Mouse (Mus musculus) spleen, adult 2 months (tissue): ENCODE data around the gene Dis3l2. TPM values are rescaled to one million over a fixed set of nuclear protein-coding genes. Genes with fewer than 3 reads are reported as not detected.

ENCODE experiments used
- DNase-seq, 2 experiments: peaks; one replicate each; pipeline versions ENCODE4 v3.0.0 to v3.0.0-alpha.2; 2012 to 2021; ENCODE audit warnings: low spot score in 2 of 2, low read depth in 1 of 2
- H3K27ac ChIP-seq: fragments of 200-500 bp; 2 replicates; pipeline ENCODE4 v1.5.1; 2012; ENCODE audit warnings: low read length, inconsistent platforms; ENCODE audit not compliant: insufficient read depth
- H3K27me3 ChIP-seq: fragments of 200-500 bp; 2 replicates; pipeline ENCODE4 v1.6.1; 2012; ENCODE audit warnings: mild to moderate bottlenecking, moderate library complexity, low read length, inconsistent platforms; ENCODE audit not compliant: control insufficient read depth, insufficient read depth
- H3K36me3 ChIP-seq: fragments of 200-500 bp; 2 replicates; pipeline ENCODE4 v1.6.1; 2012; ENCODE audit warnings: mild to moderate bottlenecking, low read length, inconsistent platforms; ENCODE audit not compliant: control insufficient read depth, insufficient read depth
- H3K4me1 ChIP-seq: fragments of 200-500 bp; 2 replicates; pipeline ENCODE4 v1.6.1; 2011; ENCODE audit warnings: inconsistent platforms; ENCODE audit not compliant: control insufficient read depth, insufficient read depth, insufficient read length
- H3K4me3 ChIP-seq: fragments of 200-500 bp; 2 replicates; pipeline ENCODE4 v1.5.1; 2011; ENCODE audit warnings: mild to moderate bottlenecking, inconsistent platforms; ENCODE audit not compliant: insufficient read depth, insufficient read length; ENCODE audit errors: extremely low read depth
- CTCF ChIP-seq: fragments of 200-500 bp; IDR thresholded peaks from 2 replicates; pipeline ENCODE4 v1.5.1; 2011; ENCODE audit warnings: mild to moderate bottlenecking, inconsistent platforms; ENCODE audit not compliant: insufficient read depth, insufficient read length, insufficient replicate concordance; ENCODE audit errors: extremely low read depth
- POLR2A ChIP-seq: fragments of 200-500 bp; IDR thresholded peaks from 2 replicates; pipeline ENCODE4 v1.6.1; 2011; ENCODE audit warnings: low read depth, low read length, inconsistent platforms
- whole genome bisulfite sequencing: fragments of 180-500 bp; shearing (Covaris S2); methylation state at CpG from one replicate; pipeline ENCODE4 v1.1.7; 2018; 5-methylcytosine and 5-hydroxymethylcytosine counted together
- polyA plus RNA-seq: library from polyadenylated mRNA; depleted of rRNA; stranded (reverse); fragments of >200 nt; gene quantifications from 2 replicates; pipeline ENCODE4 v1.2.3, GENCODE M21; 2012

Dis3l2 gene
- polyA plus RNA-seq, 1 experiment, result 8.8 TPM

DNA sequence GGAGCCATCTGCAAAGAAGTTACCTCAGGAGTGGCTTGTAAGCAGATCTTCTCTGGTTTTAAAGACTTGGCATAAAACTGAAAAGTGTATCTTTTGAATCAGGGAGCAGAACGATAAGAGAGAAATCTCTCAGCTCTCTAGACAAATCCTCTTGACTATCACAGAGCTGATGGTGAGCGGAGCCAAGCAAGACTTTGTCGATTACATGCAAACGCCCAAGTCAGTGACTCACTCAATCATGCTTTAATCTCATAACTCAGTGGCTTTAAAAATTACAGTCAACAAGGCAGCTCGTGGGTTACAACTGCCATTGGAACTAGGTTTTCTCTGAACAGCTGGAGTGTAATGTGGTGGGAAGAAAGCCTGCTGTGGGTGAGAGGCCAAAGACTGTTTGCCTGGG is 297.8 kb downstream of the Dis3l2 start:
- 87% methylated on average over 5 of the region's 5 CpGs for WGBS
- no peak overlapping the region for H3K27ac ChIP-seq
- no peak for DNase-seq
- H3K4me3 ChIP-seq, result no peak overlapping the region
- H3K36me3 ChIP-seq, result no peaks in the 10 kb centered on the region; the same call in 1 of the 2 replicates
- H3K27me3 ChIP-seq, result no peaks in the 10 kb centered on the region
- H3K4me1 ChIP-seq, result no peaks in the 10 kb centered on the region
- TF ChIP-seq CTCF (no peak), POLR2A (no peak)

DNA sequence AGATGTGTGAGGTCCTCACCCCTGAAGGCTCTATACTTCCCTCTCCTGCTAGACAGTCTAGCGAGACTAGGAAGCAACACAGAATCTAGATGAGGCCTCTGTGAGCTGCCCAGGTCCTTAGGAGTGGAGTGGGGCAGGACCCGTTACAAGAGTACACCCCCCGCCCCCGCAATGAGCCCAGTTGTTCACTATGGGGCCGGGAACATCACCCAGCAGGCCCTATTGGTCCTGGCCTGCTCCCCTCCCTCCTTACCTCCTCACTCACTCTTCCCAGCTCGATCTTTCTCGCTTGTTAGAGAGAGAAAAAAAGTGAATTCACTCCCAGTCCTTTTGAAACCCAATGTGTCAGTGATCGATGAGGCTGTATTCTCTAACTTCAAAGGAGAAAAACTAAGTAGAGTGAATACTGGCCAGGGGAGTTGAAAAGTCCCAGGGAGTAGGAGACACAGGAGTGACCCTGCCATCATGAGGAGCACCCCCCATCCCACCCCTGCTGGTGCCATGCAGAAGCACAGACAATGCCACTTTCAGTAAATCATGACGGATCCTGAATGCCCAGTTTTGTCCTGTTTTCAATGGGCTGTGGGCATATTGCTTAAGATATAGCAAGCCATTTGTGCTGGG is 299.0 kb downstream of the Dis3l2 start:
- no peaks in the 10 kb centered on the region; the same call in 1 of the 2 replicates for H3K36me3 ChIP-seq
- WGBS, result 91% methylated on average over 9 of the region's 9 CpGs
- H3K4me3 ChIP-seq, result no peak overlapping the region
- no peaks in the 10 kb centered on the region for H3K27me3 ChIP-seq
- DNase-seq, result no peak
- H3K4me1 ChIP-seq, result no peaks in the 10 kb centered on the region
- TF ChIP-seq CTCF, result no peak
- TF ChIP-seq POLR2A, result no peak
- no peak overlapping the region for H3K27ac ChIP-seq

DNA sequence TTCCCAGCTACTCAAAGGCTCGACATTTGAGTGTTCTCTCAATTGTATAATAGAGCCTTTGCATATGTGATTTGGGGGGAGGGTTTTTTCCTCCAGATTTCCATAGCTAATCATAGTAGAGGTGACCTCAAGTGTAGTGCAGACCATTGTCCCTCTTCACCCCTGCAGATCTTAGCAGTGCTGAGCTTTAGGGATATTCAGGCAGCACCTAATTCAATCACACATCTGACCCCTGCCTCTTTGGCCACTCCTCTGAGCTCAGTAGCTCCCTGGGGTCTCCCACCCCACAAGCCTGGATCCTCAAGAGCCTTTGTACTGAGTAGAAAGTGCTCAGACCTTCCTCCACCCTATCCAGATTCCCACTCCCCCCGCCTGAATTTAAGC is 299.6 kb downstream of the Dis3l2 start:
- no peak overlapping the region for H3K4me3 ChIP-seq
- H3K4me1 ChIP-seq, result no peaks in the 10 kb centered on the region
- TF ChIP-seq CTCF (no peak), POLR2A (no peak)
- no peak for DNase-seq
- H3K27me3 ChIP-seq, result no peaks in the 10 kb centered on the region
- H3K36me3 ChIP-seq, result no peaks in the 10 kb centered on the region; the same call in 1 of the 2 replicates
- H3K27ac ChIP-seq, result no peak overlapping the region
- 89% methylated on average over 2 of the region's 2 CpGs for WGBS

DNA sequence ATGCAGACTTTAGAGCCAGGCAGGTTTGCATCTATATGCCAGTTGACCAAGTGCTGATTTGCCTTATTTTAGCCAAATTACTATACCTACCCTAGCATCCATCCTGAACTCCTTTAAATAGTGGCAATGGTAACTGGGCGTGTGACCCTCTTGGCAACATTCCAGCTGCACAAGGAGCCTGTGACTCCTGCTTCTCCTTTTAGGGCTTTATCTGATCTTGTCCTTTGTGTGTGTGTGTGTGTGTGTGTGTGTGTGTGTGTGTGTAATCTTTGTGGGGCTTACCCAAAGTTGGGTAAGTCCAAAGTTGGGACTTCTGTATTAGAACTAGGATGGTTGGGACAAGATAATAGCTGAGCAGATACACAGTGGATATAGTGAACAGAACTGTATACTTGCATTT is 302.8 kb downstream of the Dis3l2 start:
- H3K4me3 ChIP-seq, result no peak overlapping the region
- H3K36me3 ChIP-seq, result no peaks in the 10 kb centered on the region; the same call in 1 of the 2 replicates
- no peaks in the 10 kb centered on the region for H3K27me3 ChIP-seq
- TF ChIP-seq CTCF, result no peak
- TF ChIP-seq POLR2A, result no peak
- H3K4me1 ChIP-seq, result no peaks in the 10 kb centered on the region
- H3K27ac ChIP-seq, result no peak overlapping the region
- 88% methylated on average over 1 of the region's 1 CpGs for WGBS
- no peak for DNase-seq

- Histone ChIP-seq H3K4me1 (no peaks in the 10 kb centered on the region), H3K27me3 (no peaks in the 10 kb centered on the region), H3K27ac (no peak overlapping the region), H3K36me3 (no peaks in the 10 kb centered on the region; the same call in 1 of the 2 replicates), H3K4me3 (no peak overlapping the region)
- DNase-seq, result no peak
- 95% methylated on average over 1 of the region's 1 CpGs for WGBS
- TF ChIP-seq POLR2A, result no peak
- no peak for TF ChIP-seq CTCF
Observed at GRCm38 (mm10) chr1:87008211-87008610, 304.6 kb downstream of the Dis3l2 start.

DNA sequence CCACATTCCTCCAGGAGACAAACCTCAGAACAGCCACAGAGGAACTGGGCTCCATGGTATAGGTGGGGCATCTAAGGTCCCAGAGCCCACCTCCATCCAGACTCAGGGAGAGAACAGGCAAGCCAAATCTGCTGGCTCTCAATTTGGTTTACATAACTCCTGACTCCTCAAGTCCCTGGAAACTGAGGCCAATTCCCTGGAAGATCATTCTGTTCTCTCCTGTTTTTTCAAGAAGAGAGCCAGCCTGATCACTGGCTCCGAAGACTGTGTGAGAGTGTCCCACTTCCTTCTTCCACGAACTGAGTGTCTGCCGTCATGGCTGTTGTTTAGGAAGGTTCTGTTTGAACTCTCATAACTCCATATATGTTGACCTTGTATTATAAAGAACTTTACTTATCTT is 305.5 kb downstream of the Dis3l2 start:
- Histone ChIP-seq H3K36me3 (no peaks in the 10 kb centered on the region; the same call in 1 of the 2 replicates), H3K4me1 (no peaks in the 10 kb centered on the region), H3K4me3 (no peak overlapping the region), H3K27ac (no peak overlapping the region), H3K27me3 (no peaks in the 10 kb centered on the region)
- 81% methylated on average over 3 of the region's 3 CpGs for WGBS
- DNase-seq, result no peak
- TF ChIP-seq POLR2A, result no peak
- no peak for TF ChIP-seq CTCF

GRCm38 (mm10) chr1:87010629-87011330 is 307.2 kb downstream of the Dis3l2 start:
- H3K4me1 ChIP-seq, result no peaks in the 10 kb centered on the region
- no peaks in the 10 kb centered on the region for H3K27me3 ChIP-seq
- DNase-seq, result no peak
- TF ChIP-seq POLR2A (no peak), CTCF (no peak)
- H3K36me3 ChIP-seq, result no peaks in the 10 kb centered on the region
- no peak overlapping the region for H3K4me3 ChIP-seq
- H3K27ac ChIP-seq, result no peak overlapping the region
- WGBS, result 88% methylated on average over 12 of the region's 12 CpGs
